Mouse (Mus musculus) kidney, embryonic 14.5 days (tissue): Measurements from ENCODE around the gene Ghr. TPM values are rescaled to one million over a fixed set of nuclear protein-coding genes. Genes with fewer than 3 reads are reported as not detected.

Experiments
- ATAC-seq: fragments of 200-750 bp; cut with Nextera tagmentation; 2 replicates; pipeline ENCODE4 v1.8.0; 2017; ENCODE audit warnings: moderate number of reproducible peaks, mild to moderate bottlenecking, moderate TSS enrichment, moderate library complexity; ENCODE audit not compliant: low FRiP score, low TSS enrichment
- H3K27ac ChIP-seq: fragments of 300-500 bp; sonication (generic); 2 replicates; pipeline ENCODE4 v1.5.1; 2014; ENCODE audit warnings: low read depth, mild to moderate bottlenecking, low read length, moderate library complexity, mixed read lengths
- H3K27me3 ChIP-seq: fragments of 300-500 bp; sonication (generic); 2 replicates; pipeline ENCODE4 v1.6.1; 2014; ENCODE audit warnings: mild to moderate bottlenecking, low read length; ENCODE audit not compliant: control insufficient read depth, insufficient read depth
- H3K36me3 ChIP-seq: fragments of 300-500 bp; sonication (generic); 2 replicates; pipeline ENCODE4 v1.6.1; 2014; ENCODE audit warnings: low read length, mixed read lengths; ENCODE audit not compliant: control insufficient read depth, insufficient read depth
- H3K4me1 ChIP-seq: fragments of 300-500 bp; sonication (generic); 2 replicates; pipeline ENCODE4 v1.6.1; 2014; ENCODE audit warnings: low read length, mixed read lengths; ENCODE audit not compliant: control insufficient read depth, insufficient read depth
- H3K4me2 ChIP-seq: fragments of 300-500 bp; sonication (generic); replicated peaks from 2 replicates; pipeline ENCODE4 v1.6.1; 2014; ENCODE audit warnings: low read depth, mild to moderate bottlenecking, low read length
- H3K4me3 ChIP-seq: fragments of 300-500 bp; sonication (generic); 2 replicates; pipeline ENCODE4 v1.5.1; 2014; ENCODE audit warnings: mild to moderate bottlenecking, low read length
- H3K9ac ChIP-seq: fragments of 300-500 bp; sonication (generic); 2 replicates; pipeline ENCODE4 v1.6.1; 2014; ENCODE audit warnings: low read depth, mild to moderate bottlenecking, low read length, moderate library complexity
- H3K9me3 ChIP-seq: fragments of 300-500 bp; sonication (generic); 2 replicates; pipeline ENCODE4 v1.6.1; 2016; ENCODE audit warnings: low read length; ENCODE audit not compliant: control insufficient read depth
- WGBS: fragments of 180-500 bp; shearing (Covaris S2); extraction: QIAGEN DNeasy Blood & Tissue Kit; methylation state at CpG from one replicate; pipeline ENCODE4 v1.1.7; 2014; 5-methylcytosine and 5-hydroxymethylcytosine counted together
- polyA plus RNA-seq: library from polyadenylated mRNA; unstranded; fragments of >200 nt; fragmentation: Nextera tagmentation; extraction: Ambion mirVana; gene quantifications from 2 replicates; pipeline ENCODE4 v1.2.1, GENCODE M21; 2014

Ghr gene
- polyA plus RNA-seq = 49.0 and 81.9 TPM in 2 replicates

DNA sequence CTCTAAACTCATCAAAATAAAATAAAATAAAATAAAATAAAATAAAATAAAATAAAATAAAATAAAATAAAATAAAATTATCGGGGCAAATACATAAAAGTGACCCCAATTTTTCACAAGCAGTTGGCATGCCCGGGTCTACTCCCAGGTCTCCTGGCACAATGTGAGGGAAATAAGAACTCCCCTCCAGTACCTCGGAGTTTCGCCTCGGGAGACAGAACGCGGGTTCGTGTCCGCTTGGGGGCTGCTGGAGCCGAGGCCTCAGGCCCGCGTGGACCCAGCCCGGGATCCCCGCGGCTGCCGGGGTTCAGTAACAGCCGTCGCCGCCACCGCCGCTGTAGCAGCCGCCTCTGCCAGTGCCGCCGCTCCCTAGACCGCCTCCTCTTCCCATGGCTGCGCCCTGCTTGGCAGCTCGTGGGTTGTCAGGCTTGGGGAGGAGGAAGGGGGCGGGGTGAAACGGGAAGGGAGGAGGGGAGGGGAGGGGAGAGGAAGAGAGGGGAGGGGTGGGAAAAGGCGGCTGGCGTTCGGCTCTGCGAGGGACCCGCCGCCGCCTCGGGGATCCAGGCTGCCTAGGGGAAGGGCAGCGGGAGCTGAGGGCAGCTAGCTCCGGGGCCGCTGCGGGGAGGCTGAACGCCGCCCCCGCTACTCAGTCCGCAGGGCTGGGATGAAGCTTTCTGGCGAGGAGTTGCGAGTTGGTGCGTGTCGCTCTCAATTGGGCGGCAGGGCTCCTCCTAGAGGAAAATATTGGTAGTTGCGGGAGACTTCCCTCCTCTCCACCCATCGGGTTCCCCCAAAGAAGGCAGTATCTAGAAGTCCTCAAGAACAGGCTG lies at the start of gene Ghr:
Gene Ghr (minus strand): TSS at position 686 of the 830 bp plus-strand sequence.
- peak within 1 kb of the TSS; percentile 66 for H3K9ac ChIP-seq
- H3K36me3 ChIP-seq = no peaks in the 10 kb centered on the region
- peak within 1 kb of the TSS; percentile 56 for H3K4me3 ChIP-seq
- H3K4me1 ChIP-seq = peaks cover 10% of the 10 kb centered on the region; the same call in 1 of the 2 replicates
- H3K27me3 ChIP-seq = no peaks in the 10 kb centered on the region
- H3K4me2 ChIP-seq = peak within 1 kb of the TSS; percentile 65
- under 1% methylated on average over 49 of the region's 52 CpGs for WGBS
- H3K27ac ChIP-seq = peak within 1 kb of the TSS; percentile 87
- peak; percentile 89 for ATAC-seq
- no peaks in the 10 kb centered on the region for H3K9me3 ChIP-seq

DNA sequence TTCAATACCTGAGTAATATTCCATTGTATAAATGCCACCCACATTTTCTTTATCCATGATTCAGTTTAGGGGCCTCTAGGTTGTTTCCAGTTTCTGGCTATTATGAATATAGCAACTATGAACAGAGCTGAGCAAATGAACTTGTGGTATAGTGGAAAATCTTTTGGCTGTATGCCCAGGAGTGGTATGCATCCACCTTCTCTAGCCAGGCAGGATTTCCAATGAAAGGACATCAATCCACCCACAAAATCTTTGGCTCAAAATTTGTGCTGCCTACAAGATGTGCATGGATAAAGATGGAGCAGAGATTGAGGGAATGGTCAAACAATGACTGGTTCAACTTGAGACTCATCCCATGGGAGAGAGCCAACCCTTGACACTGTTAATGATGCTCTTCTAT lies 39.5 kb upstream of the Ghr start:
- no peaks in the 10 kb centered on the region for H3K27me3 ChIP-seq
- no peak overlapping the region for H3K4me2 ChIP-seq
- H3K27ac ChIP-seq = no peak overlapping the region
- no peak overlapping the region for H3K4me3 ChIP-seq
- H3K9ac ChIP-seq = no peak overlapping the region
- H3K36me3 ChIP-seq = no peaks in the 10 kb centered on the region
- no peak for ATAC-seq
- H3K4me1 ChIP-seq = no peaks in the 10 kb centered on the region
- H3K9me3 ChIP-seq = no peaks in the 10 kb centered on the region

DNA sequence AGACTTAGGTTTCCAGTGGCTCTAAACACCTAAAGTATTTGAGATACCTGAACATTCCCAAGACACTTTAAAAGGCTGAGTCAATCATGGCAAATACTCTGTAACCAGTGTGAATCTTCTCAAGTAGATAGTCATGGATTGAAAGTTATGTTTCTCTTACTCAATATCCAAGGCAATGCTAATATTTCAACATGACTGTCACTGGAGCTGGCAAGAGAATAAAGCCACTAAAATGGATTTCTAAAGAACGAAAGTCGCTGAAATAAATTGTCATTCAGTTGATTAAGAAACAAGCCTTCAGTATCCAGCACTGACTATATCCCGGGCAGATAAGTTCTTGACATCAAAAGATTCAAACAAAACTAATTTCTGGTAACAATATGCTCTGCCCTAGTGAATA lies 37.1 kb upstream of the Ghr start:
- Histone ChIP-seq H3K4me2 (no peak overlapping the region), H3K36me3 (no peaks in the 10 kb centered on the region), H3K27ac (no peak overlapping the region), H3K27me3 (no peaks in the 10 kb centered on the region), H3K4me1 (no peaks in the 10 kb centered on the region), H3K9ac (no peak overlapping the region), H3K9me3 (no peaks in the 10 kb centered on the region), H3K4me3 (no peak overlapping the region)
- no peak for ATAC-seq
- 93% methylated on average over 3 of the region's 3 CpGs for WGBS

DNA sequence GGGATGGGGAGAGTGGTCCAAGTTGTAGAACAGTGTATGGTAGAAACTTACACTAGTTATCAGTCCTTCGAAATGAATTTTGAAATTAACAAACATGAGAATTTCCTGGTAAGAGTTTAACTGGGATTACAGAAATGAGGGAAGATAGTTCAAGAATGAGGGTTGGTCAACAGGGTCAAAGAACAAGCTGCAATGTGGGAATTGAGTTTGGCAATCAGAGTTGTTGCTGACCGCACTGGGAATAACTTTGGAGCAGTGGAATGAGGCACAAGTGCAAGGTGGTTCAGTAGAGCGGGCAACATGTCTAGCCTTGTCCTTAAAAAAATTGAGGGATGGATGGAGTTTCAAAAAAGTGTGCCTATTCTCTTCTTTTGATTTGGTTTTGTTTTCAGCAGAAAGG lies 35.0 kb upstream of the Ghr start:
- Histone ChIP-seq H3K9ac (no peak overlapping the region), H3K4me2 (no peak overlapping the region), H3K27me3 (no peaks in the 10 kb centered on the region), H3K9me3 (no peaks in the 10 kb centered on the region), H3K27ac (no peak overlapping the region), H3K4me3 (no peak overlapping the region), H3K36me3 (no peaks in the 10 kb centered on the region), H3K4me1 (no peaks in the 10 kb centered on the region)
- 96% methylated on average over 3 of the region's 3 CpGs for WGBS
- ATAC-seq = no peak

DNA sequence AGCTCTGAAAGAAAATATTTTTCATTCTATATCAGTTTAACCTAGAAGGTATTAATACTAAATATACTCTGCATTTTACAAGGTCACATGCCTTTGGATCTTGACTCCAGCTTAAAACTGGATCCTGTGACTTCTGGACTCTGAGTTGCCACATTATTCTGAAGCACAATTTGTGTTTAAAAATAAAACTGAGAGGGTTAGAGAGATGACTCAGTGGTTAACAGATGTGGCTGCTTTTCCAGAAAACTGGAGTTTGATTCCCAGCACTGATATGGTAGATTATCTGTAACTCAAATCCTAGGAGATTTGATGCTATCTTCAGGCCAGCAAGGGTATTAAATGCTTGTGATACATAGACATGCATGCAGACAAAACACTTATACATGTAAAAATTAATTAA lies 28.7 kb upstream of the Ghr start:
- no peak for ATAC-seq
- no peaks in the 10 kb centered on the region for H3K27me3 ChIP-seq

DNA sequence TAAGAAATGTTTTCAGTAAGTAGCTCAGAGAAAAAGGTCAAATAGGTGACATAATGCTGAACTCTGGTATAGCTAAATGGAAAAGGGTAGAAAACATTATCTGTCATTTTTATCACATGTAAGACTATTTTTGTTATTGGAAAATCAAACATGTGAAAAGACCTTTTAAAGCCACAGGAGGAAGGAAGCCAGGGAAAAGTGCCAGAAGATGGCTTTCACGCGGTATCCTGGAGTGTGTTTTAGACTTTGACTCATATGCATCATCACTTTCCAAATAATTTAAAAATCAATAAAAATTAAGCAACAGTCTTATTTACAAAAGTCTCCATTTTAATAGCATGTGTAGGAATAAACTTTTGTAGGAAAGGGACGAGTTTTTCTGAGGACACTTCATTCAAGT lies 24.7 kb upstream of the Ghr start:
- 86% methylated on average over 3 of the region's 3 CpGs for WGBS
- Histone ChIP-seq H3K9me3 (no peaks in the 10 kb centered on the region), H3K27me3 (no peaks in the 10 kb centered on the region), H3K36me3 (no peaks in the 10 kb centered on the region), H3K27ac (no peak overlapping the region), H3K9ac (no peak overlapping the region), H3K4me2 (no peak overlapping the region), H3K4me3 (no peak overlapping the region), H3K4me1 (no peaks in the 10 kb centered on the region)
- no peak for ATAC-seq

More for the DNA sequence above, 28.7 kb upstream of the Ghr start:
- Histone ChIP-seq H3K9me3 (no peaks in the 10 kb centered on the region), H3K4me3 (no peak overlapping the region), H3K9ac (no peak overlapping the region), H3K4me1 (no peaks in the 10 kb centered on the region), H3K4me2 (no peak overlapping the region), H3K36me3 (no peaks in the 10 kb centered on the region), H3K27ac (no peak overlapping the region)

DNA sequence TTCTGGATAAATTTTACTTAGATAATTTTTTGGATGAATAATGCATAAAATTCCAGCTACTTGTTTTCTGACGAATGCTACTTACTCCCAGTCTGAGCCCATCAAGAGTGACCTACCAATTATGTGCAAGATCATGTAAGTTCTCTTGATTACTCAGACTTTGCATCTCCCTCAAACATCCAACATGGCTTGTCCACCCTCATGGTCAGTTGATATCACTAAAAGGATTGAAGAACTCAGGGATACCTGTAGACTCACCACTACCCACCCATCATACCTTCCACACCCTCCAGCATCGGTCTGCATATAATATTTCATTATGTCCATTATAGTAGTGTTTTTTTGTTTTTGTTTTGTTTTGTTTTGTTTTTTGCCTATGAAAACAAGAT lies 18.8 kb upstream of the Ghr start:
- no peak overlapping the region for H3K27ac ChIP-seq
- WGBS = 93% methylated on average over 2 of the region's 2 CpGs
- no peaks in the 10 kb centered on the region for H3K9me3 ChIP-seq
- no peak overlapping the region for H3K9ac ChIP-seq
- H3K4me1 ChIP-seq = no peaks in the 10 kb centered on the region
- H3K27me3 ChIP-seq = no peaks in the 10 kb centered on the region
- no peak overlapping the region for H3K4me2 ChIP-seq
- no peaks in the 10 kb centered on the region for H3K36me3 ChIP-seq
- no peak overlapping the region for H3K4me3 ChIP-seq
- no peak for ATAC-seq

DNA sequence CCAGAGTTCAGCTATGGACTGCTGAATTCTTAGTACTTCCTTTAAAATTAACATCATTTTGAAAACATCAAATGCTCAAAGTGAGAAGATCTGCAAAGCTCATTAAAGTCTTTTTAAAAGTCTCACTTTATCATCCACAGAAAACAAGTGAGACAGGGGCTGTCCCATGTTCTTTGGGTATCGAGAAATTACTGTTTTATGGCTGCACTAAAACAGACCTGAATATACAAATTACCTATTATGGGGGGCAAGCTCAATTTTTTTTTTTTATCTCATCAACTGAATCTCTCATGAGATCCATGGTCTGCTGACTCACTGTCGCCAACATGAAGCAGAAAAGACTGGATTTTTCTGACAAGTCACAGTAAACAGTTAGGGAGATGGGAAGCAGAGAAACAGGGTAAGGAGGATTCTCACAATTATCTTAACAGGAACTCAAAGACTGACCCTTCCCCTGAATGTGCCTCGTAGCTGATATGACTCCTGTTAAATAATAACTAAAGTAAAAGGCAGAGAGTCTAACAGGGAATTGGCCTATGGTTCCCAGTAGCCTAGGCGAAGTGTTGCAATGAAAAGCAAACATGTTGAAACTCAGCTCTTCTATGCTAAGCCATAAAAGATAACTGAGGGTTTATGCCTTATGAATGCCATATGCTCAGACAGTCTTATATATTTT lies 18.3 kb upstream of the Ghr start:
- H3K9ac ChIP-seq = no peak overlapping the region
- 72% methylated on average over 4 of the region's 4 CpGs for WGBS
- no peaks in the 10 kb centered on the region for H3K4me1 ChIP-seq
- no peak overlapping the region for H3K4me2 ChIP-seq
- no peak overlapping the region for H3K4me3 ChIP-seq
- no peaks in the 10 kb centered on the region for H3K27me3 ChIP-seq
- no peak overlapping the region for H3K27ac ChIP-seq
- no peaks in the 10 kb centered on the region for H3K9me3 ChIP-seq
- ATAC-seq = no peak
- no peaks in the 10 kb centered on the region for H3K36me3 ChIP-seq

DNA sequence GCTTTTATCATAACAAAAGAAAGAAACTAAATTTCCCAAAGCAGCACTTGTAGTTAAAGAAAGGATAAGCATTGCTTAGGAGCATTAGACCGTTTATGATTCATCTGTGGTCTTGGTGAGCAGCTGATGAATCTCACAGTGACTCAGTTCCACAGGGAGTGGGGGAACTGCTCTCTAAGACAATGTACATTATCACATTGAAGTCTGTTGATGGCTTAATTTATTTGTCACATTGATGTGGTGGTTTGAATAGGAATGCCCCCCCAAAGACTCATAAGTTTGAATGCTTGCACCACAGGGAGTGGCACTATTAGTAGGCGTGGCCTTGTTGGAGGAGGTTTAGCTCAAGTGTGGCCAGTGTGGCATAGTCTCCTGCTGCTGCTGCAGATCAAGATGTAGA lies 4.6 kb upstream of the Ghr start:
- Histone ChIP-seq H3K27me3 (no peaks in the 10 kb centered on the region), H3K4me3 (no peak overlapping the region), H3K4me1 (no peaks in the 10 kb centered on the region), H3K9ac (no peak overlapping the region), H3K27ac (no peak overlapping the region), H3K36me3 (no peaks in the 10 kb centered on the region), H3K9me3 (no peaks in the 10 kb centered on the region), H3K4me2 (no peak overlapping the region)
- no peak for ATAC-seq
- 78% methylated on average over 2 of the region's 2 CpGs for WGBS
